Mouse (Mus musculus): ENCODE data around the gene Senp3. TPM values are rescaled to one million over a fixed set of nuclear protein-coding genes. Genes with fewer than 3 reads are reported as not detected.

Gene Senp3
- polyA plus RNA-seq, 1 experiment from 2014 or later, result 94.0 TPM

DNA sequence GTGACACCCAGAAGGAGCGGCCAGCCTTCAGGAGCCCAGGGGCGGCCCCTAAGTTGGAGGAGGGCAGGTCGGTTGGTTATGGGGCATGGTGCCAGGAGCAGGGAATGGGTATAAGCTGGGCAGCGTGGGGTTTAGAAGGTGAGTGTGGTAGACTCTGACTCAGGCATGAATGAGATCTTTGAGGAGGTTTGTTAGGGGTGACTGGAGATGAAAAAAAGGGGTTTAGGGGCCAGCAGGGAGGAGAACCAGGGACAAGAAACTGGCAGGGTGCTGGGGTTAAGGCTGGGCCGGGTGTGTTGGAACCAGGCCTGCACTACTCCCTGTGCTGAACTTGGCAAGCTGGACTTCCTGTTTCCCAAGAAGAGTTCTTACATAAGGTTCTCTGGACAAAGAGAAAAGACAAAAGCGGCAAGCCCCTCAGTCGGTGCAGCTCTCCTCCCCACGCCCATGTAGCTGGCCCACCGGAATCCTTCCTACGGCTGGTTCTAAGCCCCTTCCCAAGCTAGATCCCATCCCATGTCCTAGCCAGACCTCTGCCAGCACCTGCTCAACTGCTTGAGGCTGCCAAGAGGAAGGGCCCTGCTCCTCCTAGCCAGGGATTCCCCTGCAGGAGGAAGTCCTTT lies 3.8 kb upstream of the Senp3 start, which contains the start of gene Tnfsf13:
Gene Tnfsf13, minus strand, starts transcription at position 259 of the 623 bp plus-strand sequence.
- Histone ChIP-seq H3K9me3 (replicated peaks; ENCODE audit: control insufficient read depth, low read length, poor library complexity, severe bottlenecking) (no peaks in the 10 kb centered on the region), H3K4me3 (ENCODE audit: low read depth, low read length) (no peak within 1 kb of the TSS), H3K4me1 (ENCODE audit: control insufficient read depth, insufficient read depth, low read length) (peaks cover 15% of the 10 kb centered on the region), H3K27ac (ENCODE audit: low read length) (peak within 1 kb of the TSS; percentile 50), H3K36me3 (ENCODE audit: control insufficient read depth, insufficient read depth, low read length) (no peaks in the 10 kb centered on the region), H3K9ac (ENCODE audit: low read depth, low read length) (peak within 1 kb of the TSS; percentile 14; the same call in 1 of the 2 replicates), H3K4me2 (ENCODE audit: low read length) (no peak within 1 kb of the TSS), H3K27me3 (ENCODE audit: control insufficient read depth, insufficient read depth, low read depth, low read length) (no peaks in the 10 kb centered on the region)
- ATAC-seq, result no peak
- WGBS, result 36% methylated on average over 10 of the region's 10 CpGs

- peaks cover 22% of the 10 kb centered on the region for H3K4me1 ChIP-seq (ENCODE audit: control insufficient read depth, insufficient read depth, low read length)
- ATAC-seq, result no peak
Observed at GRCm38 (mm10) chr11:69684936-69685335, 3.1 kb upstream of the Senp3 start.

DNA sequence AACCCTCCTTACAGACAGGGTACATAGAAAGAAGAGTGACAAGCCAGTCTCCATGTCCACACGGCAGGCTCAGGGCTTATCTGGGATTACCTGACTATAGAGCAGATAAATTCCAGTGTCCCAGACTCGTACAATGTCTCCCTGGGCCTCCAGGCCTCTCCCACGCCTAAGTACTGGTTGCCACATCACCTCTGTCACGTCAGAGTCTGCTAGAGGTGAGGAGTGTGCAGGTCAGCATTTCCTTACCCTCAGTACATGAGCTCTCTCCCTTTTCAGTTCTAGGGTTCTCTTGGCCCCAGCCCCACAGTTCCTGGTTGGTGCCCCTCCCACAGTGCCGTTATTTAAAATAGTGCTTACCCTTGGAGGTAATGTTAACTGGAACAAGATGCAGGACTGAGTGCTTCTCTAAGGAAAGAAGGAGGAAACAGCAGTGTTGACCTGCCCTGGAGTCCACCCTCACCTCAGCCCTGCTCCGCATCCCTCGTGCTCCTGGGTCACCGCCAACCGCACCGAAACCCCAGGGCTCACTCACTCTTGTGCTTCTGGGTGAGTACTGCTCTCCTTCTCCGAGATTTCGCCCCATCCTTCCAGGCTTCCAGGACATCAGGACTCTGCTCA lies 2.4 kb upstream of the Senp3 start:
- peaks cover 27% of the 10 kb centered on the region for H3K4me1 ChIP-seq (ENCODE audit: control insufficient read depth, insufficient read depth, low read length)
- H3K27me3 ChIP-seq (ENCODE audit: control insufficient read depth, insufficient read depth, low read depth, low read length), result no peaks in the 10 kb centered on the region
- H3K4me3 ChIP-seq (ENCODE audit: low read depth, low read length), result no peak overlapping the region
- H3K9me3 ChIP-seq (replicated peaks; ENCODE audit: control insufficient read depth, low read length, poor library complexity, severe bottlenecking), result no peaks in the 10 kb centered on the region
- WGBS, result 78% methylated on average over 12 of the region's 12 CpGs
- H3K4me2 ChIP-seq (ENCODE audit: low read length), result no peak overlapping the region
- H3K36me3 ChIP-seq (ENCODE audit: control insufficient read depth, insufficient read depth, low read length), result no peaks in the 10 kb centered on the region
- peak overlapping the region; percentile 89; the same call in 1 of the 2 replicates for H3K27ac ChIP-seq (ENCODE audit: low read length)
- H3K9ac ChIP-seq (ENCODE audit: low read depth, low read length), result no peak overlapping the region; the same call in 1 of the 2 replicates
- no peak for ATAC-seq

More at GRCm38 (mm10) chr11:69684936-69685335, 3.1 kb upstream of the Senp3 start:
- H3K4me3 ChIP-seq (ENCODE audit: low read depth, low read length), result no peak overlapping the region
- no peaks in the 10 kb centered on the region for H3K9me3 ChIP-seq (replicated peaks; ENCODE audit: control insufficient read depth, low read length, poor library complexity, severe bottlenecking)
- H3K27ac ChIP-seq (ENCODE audit: low read length), result 0 out of 2 replicates have a peak overlapping the region, but pooled peaks have one; percentile 2
- WGBS, result 77% methylated on average over 6 of the region's 6 CpGs
- no peaks in the 10 kb centered on the region for H3K36me3 ChIP-seq (ENCODE audit: control insufficient read depth, insufficient read depth, low read length)
- H3K9ac ChIP-seq (ENCODE audit: low read depth, low read length), result peak overlapping the region; percentile 14; the same call in 1 of the 2 replicates
- no peak overlapping the region for H3K4me2 ChIP-seq (ENCODE audit: low read length)
- H3K27me3 ChIP-seq (ENCODE audit: control insufficient read depth, insufficient read depth, low read depth, low read length), result no peaks in the 10 kb centered on the region

- Histone ChIP-seq H3K4me3 (ENCODE audit: low read depth, low read length) (peak overlapping the region; percentile 29), H3K4me2 (ENCODE audit: low read length) (peak overlapping the region; percentile 93), H3K27ac (ENCODE audit: low read length) (peak overlapping the region; percentile 89), H3K9ac (ENCODE audit: low read depth, low read length) (peak overlapping the region; percentile 70; the same call in 1 of the 2 replicates), H3K4me1 (ENCODE audit: control insufficient read depth, insufficient read depth, low read length) (peaks cover 30% of the 10 kb centered on the region), H3K36me3 (ENCODE audit: control insufficient read depth, insufficient read depth, low read length) (no peaks in the 10 kb centered on the region), H3K9me3 (replicated peaks; ENCODE audit: control insufficient read depth, low read length, poor library complexity, severe bottlenecking) (no peaks in the 10 kb centered on the region), H3K27me3 (ENCODE audit: control insufficient read depth, insufficient read depth, low read depth, low read length) (no peaks in the 10 kb centered on the region)
- 83% methylated on average over 7 of the region's 7 CpGs for WGBS
- ATAC-seq, result no peak
Observed at GRCm38 (mm10) chr11:69683576-69683975, 1.7 kb upstream of the Senp3 start.

GRCm38 (mm10) chr11:69682840-69683533 lies 1.1 kb upstream of the Senp3 start:
- Histone ChIP-seq H3K4me2 (ENCODE audit: low read length) (peak overlapping the region; percentile 93), H3K27ac (ENCODE audit: low read length) (peak overlapping the region; percentile 89)

GRCm38 (mm10) chr11:69682209-69682839 lies 440 bp upstream of the Senp3 start:
- Histone ChIP-seq H3K4me3 (ENCODE audit: low read depth, low read length) (peak overlapping the region; percentile 67), H3K4me1 (ENCODE audit: control insufficient read depth, insufficient read depth, low read length) (peaks cover 30% of the 10 kb centered on the region)
- ATAC-seq, result peak; percentile 9; the same call in 1 of the 2 replicates

More at GRCm38 (mm10) chr11:69682840-69683533, 1.1 kb upstream of the Senp3 start:
- Histone ChIP-seq H3K27me3 (ENCODE audit: control insufficient read depth, insufficient read depth, low read depth, low read length) (no peaks in the 10 kb centered on the region), H3K36me3 (ENCODE audit: control insufficient read depth, insufficient read depth, low read length) (no peaks in the 10 kb centered on the region), H3K9ac (ENCODE audit: low read depth, low read length) (peak overlapping the region; percentile 70), H3K4me1 (ENCODE audit: control insufficient read depth, insufficient read depth, low read length) (peaks cover 30% of the 10 kb centered on the region), H3K9me3 (replicated peaks; ENCODE audit: control insufficient read depth, low read length, poor library complexity, severe bottlenecking) (no peaks in the 10 kb centered on the region), H3K4me3 (ENCODE audit: low read depth, low read length) (peak overlapping the region; percentile 29)
- peak; percentile 47; the same call in 1 of the 2 replicates for ATAC-seq
- WGBS, result 16% methylated on average over 12 of the region's 12 CpGs

DNA sequence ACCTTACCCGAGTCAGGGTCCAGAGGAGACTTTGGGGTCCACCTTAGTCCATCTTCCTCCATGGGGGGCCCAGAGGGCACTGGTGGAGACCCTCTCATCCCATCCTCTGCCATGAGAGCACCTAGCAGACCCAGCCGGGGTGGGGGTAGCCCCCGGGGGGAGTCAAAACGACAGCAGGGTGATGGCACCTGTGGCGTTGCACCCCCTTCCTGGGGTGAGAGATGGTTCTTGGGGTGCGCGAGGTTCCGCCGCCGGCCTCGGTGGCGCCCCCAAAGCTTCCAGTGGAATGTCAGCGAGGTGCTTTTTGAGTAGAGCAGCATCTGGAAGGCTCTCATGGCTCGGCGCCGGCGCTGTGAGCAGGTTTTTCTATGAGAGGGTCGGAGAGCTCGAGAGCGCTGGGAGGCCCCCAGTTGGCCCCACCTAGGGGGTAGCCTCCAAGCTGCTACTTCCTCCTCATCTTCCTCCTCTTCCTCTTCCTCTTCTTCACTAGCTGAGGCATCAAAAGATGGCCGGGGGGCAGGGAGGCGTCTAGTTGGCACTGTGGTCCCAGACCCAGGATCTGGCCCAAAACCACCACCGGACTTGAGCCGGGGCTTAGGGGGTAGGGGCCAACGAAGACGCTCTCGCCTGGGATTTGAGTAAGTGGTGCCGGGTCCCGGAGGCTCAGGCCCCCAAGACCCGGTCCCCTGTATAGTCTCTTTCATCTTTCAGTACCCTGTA lies 1.6 kb downstream of the Senp3 start:
- peaks cover 30% of the 10 kb centered on the region for H3K4me1 ChIP-seq (ENCODE audit: control insufficient read depth, insufficient read depth, low read length)
- ATAC-seq, result no peak
- WGBS, result 88% methylated on average over 26 of the region's 30 CpGs
- H3K9me3 ChIP-seq (replicated peaks; ENCODE audit: control insufficient read depth, low read length, poor library complexity, severe bottlenecking), result no peaks in the 10 kb centered on the region
- H3K27me3 ChIP-seq (ENCODE audit: control insufficient read depth, insufficient read depth, low read depth, low read length), result no peaks in the 10 kb centered on the region
- H3K36me3 ChIP-seq (ENCODE audit: control insufficient read depth, insufficient read depth, low read length), result peaks cover 15% of the 10 kb centered on the region
- H3K9ac ChIP-seq (ENCODE audit: low read depth, low read length), result no peak overlapping the region; the same call in 1 of the 2 replicates
- H3K4me2 ChIP-seq (ENCODE audit: low read length), result peak overlapping the region; percentile 93
- H3K4me3 ChIP-seq (ENCODE audit: low read depth, low read length), result peak overlapping the region; percentile 67
- no peak overlapping the region for H3K27ac ChIP-seq (ENCODE audit: low read length)

More at GRCm38 (mm10) chr11:69682209-69682839, 440 bp upstream of the Senp3 start:
- Histone ChIP-seq H3K27me3 (ENCODE audit: control insufficient read depth, insufficient read depth, low read depth, low read length) (no peaks in the 10 kb centered on the region), H3K36me3 (ENCODE audit: control insufficient read depth, insufficient read depth, low read length) (no peaks in the 10 kb centered on the region), H3K27ac (ENCODE audit: low read length) (peak overlapping the region; percentile 89), H3K9ac (ENCODE audit: low read depth, low read length) (peak overlapping the region; percentile 80), H3K9me3 (replicated peaks; ENCODE audit: control insufficient read depth, low read length, poor library complexity, severe bottlenecking) (no peaks in the 10 kb centered on the region), H3K4me2 (ENCODE audit: low read length) (peak overlapping the region; percentile 93)
- 26% methylated on average over 24 of the region's 24 CpGs for WGBS

DNA sequence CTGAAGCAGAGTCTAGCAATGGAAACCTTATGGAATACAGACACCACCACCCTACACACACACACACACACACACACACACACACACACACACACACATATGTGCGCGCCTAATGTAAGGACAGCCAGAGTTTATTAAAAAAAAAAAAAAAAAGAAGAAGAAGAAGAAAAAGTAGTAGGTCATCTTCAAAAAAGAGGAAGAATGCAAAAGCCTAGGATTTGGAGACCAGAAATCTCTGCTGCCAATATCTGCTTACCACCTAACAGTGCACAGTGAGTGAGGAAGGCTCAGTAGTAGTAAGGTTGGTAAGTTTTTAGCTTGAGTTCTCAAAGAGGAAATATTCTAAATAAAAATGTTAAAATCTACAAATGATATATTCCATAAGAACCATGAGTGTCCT lies 2.7 kb downstream of the Senp3 start:
- no peaks in the 10 kb centered on the region for H3K27me3 ChIP-seq (ENCODE audit: control insufficient read depth, insufficient read depth, low read depth, low read length)
- H3K9ac ChIP-seq (ENCODE audit: low read depth, low read length), result no peak overlapping the region
- H3K4me3 ChIP-seq (ENCODE audit: low read depth, low read length), result no peak overlapping the region
- no peak for ATAC-seq
- no peak overlapping the region for H3K27ac ChIP-seq (ENCODE audit: low read length)
- 100% methylated on average over 2 of the region's 2 CpGs for WGBS
- peaks cover 30% of the 10 kb centered on the region for H3K4me1 ChIP-seq (ENCODE audit: control insufficient read depth, insufficient read depth, low read length)
- H3K4me2 ChIP-seq (ENCODE audit: low read length), result no peak overlapping the region
- H3K36me3 ChIP-seq (ENCODE audit: control insufficient read depth, insufficient read depth, low read length), result peaks cover 21% of the 10 kb centered on the region
- H3K9me3 ChIP-seq (replicated peaks; ENCODE audit: control insufficient read depth, low read length, poor library complexity, severe bottlenecking), result no peaks in the 10 kb centered on the region
